Mouse (Mus musculus): ENCODE data around the gene Baz2b. TPM values are rescaled to one million over a fixed set of nuclear protein-coding genes. Genes with fewer than 3 reads are reported as not detected.

Baz2b gene
- total RNA-seq (2021), result 10 to 100 TPM; 64.2 to 67.9 TPM
- long read RNA-seq, experiment 1, partial matches to known transcripts, result 6 of 22 reads
- long read RNA-seq, experiment 1, other reads (novel, unspliced or antisense), result 13 of 22 reads
- long read RNA-seq, experiment 2, partial matches to known transcripts, result 6 of 19 reads
- long read RNA-seq, experiment 2, other reads (novel, unspliced or antisense), result 11 of 19 reads

DNA sequence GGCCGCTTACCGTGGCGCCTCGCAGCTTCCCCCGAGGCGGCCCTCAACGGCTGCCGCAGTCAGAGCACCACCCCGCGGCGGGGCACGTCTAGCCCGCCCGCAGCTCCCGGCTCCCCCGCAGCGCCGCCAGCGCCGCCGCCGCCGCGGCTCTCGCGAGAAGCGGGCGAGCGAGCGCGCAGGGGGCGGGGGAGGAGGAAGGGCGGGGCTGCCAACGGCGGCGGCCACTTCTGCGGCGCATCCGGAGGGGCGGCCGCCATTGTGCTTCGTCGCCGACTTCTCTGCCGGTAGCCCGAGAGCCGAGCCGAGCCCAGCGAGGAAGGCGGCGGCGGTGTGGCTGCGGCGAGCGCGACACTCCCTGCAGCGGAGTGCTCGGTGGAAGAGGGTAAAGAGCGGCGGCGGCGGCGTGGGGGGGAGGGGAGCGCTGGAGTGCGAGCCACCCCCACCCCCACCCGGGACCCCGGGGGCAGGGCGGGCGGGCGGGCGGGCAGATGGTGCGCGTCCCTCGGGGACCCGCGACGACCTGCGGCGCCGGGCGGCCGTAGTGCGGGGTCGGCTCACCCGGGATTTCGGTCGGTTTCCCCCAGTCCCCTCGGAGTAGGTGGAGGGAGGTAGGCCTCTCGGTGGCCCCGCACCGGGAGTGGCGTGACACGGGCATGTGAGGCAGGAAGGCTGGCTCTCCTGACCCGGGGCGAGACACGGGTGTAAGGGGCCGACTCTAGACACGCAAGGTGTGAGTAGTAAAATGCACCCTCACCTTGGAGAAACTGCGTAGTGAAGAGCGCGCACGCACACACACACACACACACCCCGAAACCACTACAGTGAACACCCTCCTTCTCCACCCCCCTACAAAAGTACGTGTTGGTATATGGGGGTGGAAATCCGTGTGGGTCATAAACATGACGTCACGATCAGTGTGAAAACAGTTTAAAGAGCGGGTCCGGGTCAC lies at the start of gene Baz2b, which contains the start of gene March7:
Baz2b (minus strand) TSS at position 137 of the 949 bp plus-strand sequence.
March7 (plus strand) TSS at position 185 of the 949 bp plus-strand sequence.
- peak within 1 kb of the TSS; percentile 95 for H3K27ac ChIP-seq
- intact Hi-C loops (cut with DNase I), result loop anchor here (2.0 to 10.0 kb wide), 6 partner anchors 37 to 675 kb away; partner anchors contain the start of gene Cd302
- DNase-seq (ENCODE audit: extremely low spot score in 1 of 2, low spot score in 2 of 2), result peak; percentile 88 to 90
- TF ChIP-seq CTCF (IDR thresholded peaks at IDR 0.05), result peak; percentile 36
- peak within 1 kb of the TSS; percentile 85 for H3K4me3 ChIP-seq

DNA sequence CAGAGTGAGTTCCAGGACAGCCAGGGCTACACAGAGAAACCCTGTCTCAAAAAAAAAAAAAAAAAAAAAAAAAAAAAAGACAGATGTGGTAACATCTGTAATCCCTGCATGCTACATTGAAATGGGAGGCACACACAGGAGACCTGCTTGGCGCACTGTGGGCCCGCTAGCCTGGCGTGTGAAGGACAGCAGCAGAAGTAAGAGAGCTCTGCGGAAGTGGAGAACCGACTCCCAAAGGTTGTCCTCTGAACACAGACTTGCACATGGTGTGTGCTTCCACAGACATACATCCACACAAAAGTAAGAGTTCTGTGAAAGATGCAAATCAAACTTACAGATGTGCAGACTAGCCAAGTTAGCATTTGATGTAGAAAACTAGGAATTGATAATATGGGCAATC lies 49.5 kb upstream of the Baz2b start:
- Histone ChIP-seq H3K4me3 (no peak overlapping the region), H3K27ac (no peak overlapping the region)
- TF ChIP-seq CTCF (IDR thresholded peaks at IDR 0.05), result no peak
- no peak for DNase-seq (ENCODE audit: extremely low spot score in 1 of 2, low spot score in 2 of 2)
- intact Hi-C loops (cut with DNase I), result loop anchor here (5.0 kb wide), 1 partner anchor 158 kb away; no protein-coding TSS in a partner anchor

DNA sequence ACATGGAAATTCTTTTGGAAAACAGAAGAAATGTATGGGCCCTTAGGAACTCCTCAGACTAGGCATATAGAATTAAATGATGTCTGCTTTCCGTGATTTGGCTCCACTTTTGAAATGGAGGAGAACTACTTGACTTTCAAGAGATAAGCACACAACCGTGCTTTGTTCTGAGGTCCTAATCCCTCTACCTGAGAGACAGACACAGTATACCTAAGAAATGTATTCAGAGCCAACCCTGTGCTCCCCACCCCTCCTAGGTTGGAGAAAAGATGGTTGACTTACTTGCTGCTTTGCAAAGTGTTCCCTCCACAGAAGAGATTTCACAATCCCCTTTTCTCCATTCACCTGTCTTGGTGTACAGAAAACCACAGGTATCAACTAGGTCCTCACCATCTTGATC lies 47.1 kb upstream of the Baz2b start:
- H3K4me3 ChIP-seq, result no peak overlapping the region
- no peak for DNase-seq (ENCODE audit: extremely low spot score in 1 of 2, low spot score in 2 of 2)
- intact Hi-C loops (cut with DNase I), result loop anchor here (5.0 kb wide), 1 partner anchor 161 kb away; no protein-coding TSS in a partner anchor
- H3K27ac ChIP-seq, result no peak overlapping the region
- no peak for TF ChIP-seq CTCF (IDR thresholded peaks at IDR 0.05)

DNA sequence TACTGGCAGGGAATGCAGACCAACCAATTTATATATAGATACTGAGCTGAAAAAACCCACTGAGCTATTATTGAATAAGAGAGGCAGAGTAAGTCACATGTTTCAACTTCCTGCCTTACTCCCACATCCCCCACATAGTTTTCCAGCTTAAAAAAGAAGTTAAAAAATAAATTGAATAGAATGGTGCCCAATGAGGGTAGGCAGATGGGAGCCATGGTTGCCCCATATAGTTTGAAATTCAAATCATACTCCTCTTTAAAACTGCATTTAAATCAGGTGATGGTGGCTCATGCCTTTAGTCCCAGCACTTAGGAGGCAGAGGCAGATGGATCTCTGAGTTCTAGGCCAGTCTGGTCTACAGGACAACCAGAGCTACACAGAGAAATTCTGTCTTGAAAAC lies 43.9 kb upstream of the Baz2b start:
- intact Hi-C loops (cut with DNase I), result no loop called here
- Histone ChIP-seq H3K4me3 (no peak overlapping the region), H3K27ac (no peak overlapping the region)
- DNase-seq (ENCODE audit: extremely low spot score in 1 of 2, low spot score in 2 of 2), result no peak
- no peak for TF ChIP-seq CTCF (IDR thresholded peaks at IDR 0.05)

DNA sequence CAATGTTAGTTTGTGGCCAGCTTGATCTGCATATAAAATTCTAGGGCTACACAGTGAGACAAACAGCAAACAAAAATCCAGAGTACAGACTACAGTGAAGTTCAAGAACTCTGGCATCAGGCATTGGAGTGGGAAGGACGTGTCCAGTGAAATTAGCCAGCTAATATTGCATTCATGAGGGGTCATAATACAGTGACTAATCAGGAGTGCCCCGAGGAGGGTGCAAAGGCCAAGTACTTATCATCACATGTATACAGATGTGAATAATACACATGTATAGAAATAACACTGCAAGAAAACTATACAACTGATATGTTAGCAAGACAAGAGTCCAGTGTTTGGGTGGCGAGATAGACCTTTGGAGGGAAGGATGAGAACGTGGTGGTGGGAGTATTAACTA lies 43.1 kb upstream of the Baz2b start:
- TF ChIP-seq CTCF (IDR thresholded peaks at IDR 0.05), result no peak
- H3K4me3 ChIP-seq, result no peak overlapping the region
- DNase-seq (ENCODE audit: extremely low spot score in 1 of 2, low spot score in 2 of 2), result no peak
- H3K27ac ChIP-seq, result no peak overlapping the region
- intact Hi-C loops (cut with DNase I), result no loop called here

DNA sequence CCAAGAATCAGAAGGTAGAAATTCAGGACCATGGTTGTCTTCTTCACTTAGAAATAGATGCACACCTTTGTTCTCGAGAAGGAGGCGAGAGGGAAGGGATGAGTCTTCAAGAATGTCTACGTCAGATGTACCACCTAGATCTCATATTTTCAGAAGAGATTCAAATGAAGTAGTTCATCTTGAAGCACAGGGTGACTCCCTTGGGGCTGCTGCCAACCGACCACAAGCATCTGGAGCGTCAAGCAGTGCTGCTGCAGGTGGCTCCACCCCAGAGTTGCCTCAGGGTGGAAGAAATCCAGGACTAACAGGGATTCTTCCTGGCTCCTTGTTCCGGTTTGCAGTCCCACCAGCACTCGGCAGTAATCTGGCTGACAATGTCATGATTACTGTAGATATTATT lies 24.9 kb upstream of the Baz2b start:
- no peak for DNase-seq (ENCODE audit: extremely low spot score in 1 of 2, low spot score in 2 of 2)
- H3K4me3 ChIP-seq, result no peak overlapping the region
- intact Hi-C loops (cut with DNase I), result no loop called here
- H3K27ac ChIP-seq, result no peak overlapping the region
- TF ChIP-seq CTCF (IDR thresholded peaks at IDR 0.05), result no peak

DNA sequence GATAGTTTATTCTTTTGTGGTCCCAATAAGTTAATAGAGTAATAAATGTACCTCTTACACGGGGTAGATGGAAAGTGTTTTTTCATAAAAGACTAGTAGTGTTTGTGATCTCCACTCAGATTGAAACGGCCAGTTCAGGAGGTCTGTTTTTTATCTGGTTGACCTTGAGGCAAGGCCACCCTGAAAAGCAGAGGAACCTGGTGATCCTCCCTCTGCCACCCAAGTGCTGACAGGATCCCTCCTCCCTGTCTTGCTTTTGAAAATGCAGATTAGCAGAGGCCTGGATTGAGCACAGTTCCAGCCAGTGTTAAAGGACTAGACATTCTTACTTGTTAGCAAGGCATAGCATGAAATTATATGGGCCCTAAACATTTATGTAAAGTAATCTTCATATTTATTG lies 23.5 kb upstream of the Baz2b start:
- TF ChIP-seq CTCF (IDR thresholded peaks at IDR 0.05), result no peak
- no peak for DNase-seq (ENCODE audit: extremely low spot score in 1 of 2, low spot score in 2 of 2)
- intact Hi-C loops (cut with DNase I), result no loop called here
- no peak overlapping the region for H3K27ac ChIP-seq
- H3K4me3 ChIP-seq, result no peak overlapping the region

DNA sequence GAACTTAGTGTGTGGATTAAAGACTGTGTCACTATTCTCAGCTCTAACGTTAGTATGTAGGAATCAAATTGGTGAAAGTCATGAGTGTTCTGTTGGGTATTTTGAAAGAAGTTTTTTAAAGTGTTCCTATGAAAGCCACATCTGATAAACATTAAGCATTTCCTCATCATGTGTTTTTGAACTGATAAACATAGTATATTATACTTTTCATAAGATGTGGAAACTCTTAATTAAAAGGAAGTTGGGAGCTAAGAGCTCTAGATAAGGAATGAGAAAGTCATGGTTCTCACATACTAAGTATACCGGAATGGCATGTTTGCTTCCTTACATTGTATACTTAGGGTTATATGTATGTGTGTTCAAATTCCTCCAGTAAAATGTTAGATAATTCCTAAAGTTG lies 20.7 kb upstream of the Baz2b start:
- intact Hi-C loops (cut with DNase I), result no loop called here
- H3K27ac ChIP-seq, result no peak overlapping the region

DNA sequence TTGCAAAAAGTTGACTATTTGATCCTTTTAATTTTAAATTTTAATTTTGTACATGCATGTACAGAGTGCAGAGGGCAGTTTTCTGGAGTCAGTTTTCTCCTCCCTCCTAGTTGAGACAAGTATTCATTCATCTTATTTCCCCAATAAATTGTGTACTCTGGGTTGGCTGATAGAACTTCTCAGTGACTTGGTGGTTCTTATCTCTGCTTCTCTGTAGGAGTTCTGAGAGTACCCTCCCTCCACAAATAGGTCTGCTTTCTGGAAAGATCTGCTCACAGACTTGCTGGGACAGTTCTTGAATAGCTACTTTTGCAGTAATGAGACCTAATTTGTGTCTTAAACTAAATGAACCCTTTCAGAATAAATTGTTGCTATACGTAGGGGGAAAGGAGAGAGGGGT lies 18.8 kb upstream of the Baz2b start:
- DNase-seq (ENCODE audit: extremely low spot score in 1 of 2, low spot score in 2 of 2), result no peak
- intact Hi-C loops (cut with DNase I), result no loop called here
- Histone ChIP-seq H3K27ac (no peak overlapping the region), H3K4me3 (no peak overlapping the region)
- TF ChIP-seq CTCF (IDR thresholded peaks at IDR 0.05), result no peak

More for the DNA sequence above, 20.7 kb upstream of the Baz2b start:
- no peak for TF ChIP-seq CTCF (IDR thresholded peaks at IDR 0.05)
- no peak overlapping the region for H3K4me3 ChIP-seq
- no peak for DNase-seq (ENCODE audit: extremely low spot score in 1 of 2, low spot score in 2 of 2)

DNA sequence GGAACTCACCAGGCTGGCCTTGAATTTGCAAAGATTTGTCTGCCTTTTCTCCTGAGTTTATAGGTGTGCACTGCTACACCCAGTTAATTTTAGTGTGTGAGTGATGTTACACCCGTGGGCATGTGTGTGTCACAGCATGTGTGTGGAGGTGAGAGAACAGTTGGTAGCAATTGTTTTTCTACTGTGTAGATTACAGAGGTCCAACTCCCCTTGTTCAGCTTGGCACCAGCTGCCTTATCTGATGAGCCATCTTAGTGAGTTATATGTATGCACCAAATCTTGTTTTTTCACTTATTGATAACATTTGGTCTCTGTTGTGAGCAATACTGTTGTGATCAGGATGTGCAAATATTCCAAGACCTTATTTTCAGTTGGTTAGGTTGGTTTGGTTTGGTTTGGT lies 13.8 kb upstream of the Baz2b start:
- no peak for DNase-seq (ENCODE audit: extremely low spot score in 1 of 2, low spot score in 2 of 2)
- intact Hi-C loops (cut with DNase I), result no loop called here
- H3K4me3 ChIP-seq, result no peak overlapping the region
- H3K27ac ChIP-seq, result no peak overlapping the region
- TF ChIP-seq CTCF (IDR thresholded peaks at IDR 0.05), result no peak

DNA sequence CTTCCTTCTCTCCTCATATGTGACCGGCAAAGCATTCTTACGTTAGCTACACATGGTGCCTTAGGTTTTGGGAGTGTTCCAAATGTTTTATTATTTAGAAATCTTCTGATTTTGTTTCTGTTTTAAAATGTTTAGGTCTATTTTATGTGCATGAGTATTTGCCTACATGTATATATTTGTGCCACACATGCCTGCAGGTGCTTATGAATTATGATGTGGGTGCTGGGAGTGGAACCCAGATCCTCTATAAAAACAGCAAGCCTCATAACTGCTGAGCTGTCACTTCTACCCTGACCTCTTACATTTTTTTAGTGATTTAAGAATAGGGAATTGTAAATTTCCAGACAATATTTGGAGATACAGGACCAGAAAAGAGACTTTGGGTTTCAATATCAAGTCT lies 12.3 kb upstream of the Baz2b start:
- DNase-seq (ENCODE audit: extremely low spot score in 1 of 2, low spot score in 2 of 2), result no peak
- H3K27ac ChIP-seq, result no peak overlapping the region
- no peak overlapping the region for H3K4me3 ChIP-seq
- intact Hi-C loops (cut with DNase I), result no loop called here
- no peak for TF ChIP-seq CTCF (IDR thresholded peaks at IDR 0.05)

DNA sequence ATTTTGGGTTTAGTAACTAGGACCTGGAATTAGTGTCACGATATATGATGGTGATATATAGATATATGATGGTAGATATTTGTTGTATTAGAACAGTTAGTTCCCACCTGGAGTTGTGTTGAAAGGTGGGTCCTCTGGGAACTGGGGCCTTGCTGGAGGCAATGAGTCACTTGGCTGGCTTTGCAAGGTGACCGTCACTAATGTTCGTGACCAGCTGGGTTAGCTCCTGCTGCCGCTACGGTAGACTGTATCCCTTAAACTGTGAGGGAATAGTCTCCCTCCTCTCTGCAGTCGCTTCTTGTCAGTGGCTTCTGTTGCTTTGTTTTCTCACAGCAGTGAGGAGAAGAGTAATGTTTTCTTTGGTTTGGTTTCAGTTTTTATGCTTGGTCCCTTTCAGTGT lies 11.6 kb upstream of the Baz2b start:
- Histone ChIP-seq H3K4me3 (no peak overlapping the region), H3K27ac (no peak overlapping the region)
- intact Hi-C loops (cut with DNase I), result no loop called here
- no peak for DNase-seq (ENCODE audit: extremely low spot score in 1 of 2, low spot score in 2 of 2)
- no peak for TF ChIP-seq CTCF (IDR thresholded peaks at IDR 0.05)
